ENCODE assay signal across 8 mouse cellular contexts in genomic region chr19:15667889-15668623, GRCm38 (mm10).
DNase-seq lines count a peak whose midpoint lies in the region; ATAC-seq lines count a peak whose summit lies in the region.

No protein-coding gene starts in this region.

- no peaks in the 10 kb centered on the region for H3K9me3 ChIP-seq in heart, embryonic 10.5 days
- no peaks in the 10 kb centered on the region for H3K9me3 ChIP-seq in forebrain, embryonic 13.5 days (replicated peaks)

- H3K27me3 ChIP-seq in heart, embryonic 10.5 days (ENCODE audit: insufficient read depth, poor library complexity, severe bottlenecking), result no peaks in the 10 kb centered on the region
- peaks cover 27% of the 10 kb centered on the region for H3K27me3 ChIP-seq in forebrain, embryonic 13.5 days

- H3K4me1 ChIP-seq in heart, embryonic 10.5 days, result peaks cover 11% of the 10 kb centered on the region
- H3K4me1 ChIP-seq in forebrain, embryonic 13.5 days, result peaks cover 29% of the 10 kb centered on the region

- DNase-seq in heart, adult 9 months (ENCODE audit: low spot score in 2 of 2), result peak; percentile 2 to 10
- no peak for DNase-seq in heart, embryonic 10.5 days (ENCODE audit: low spot score)
- DNase-seq in brain, adult 2 months (ENCODE audit: low read depth, low spot score), result peak; percentile 44
- DNase-seq in kidney, adult 9 months, result peak; percentile 67
- peak; percentile 57 for DNase-seq in neural tube, embryonic 10.5 days (ENCODE audit: extremely low spot score, low spot score)

- no peak overlapping the region for H3K4me3 ChIP-seq in heart, embryonic 10.5 days
- no peak overlapping the region for H3K4me3 ChIP-seq in forebrain, embryonic 13.5 days

- WGBS in heart, embryonic 10.5 days, result 64% methylated on average over 13 of the region's 13 CpGs
- WGBS in forebrain, embryonic 13.5 days, result 24% methylated on average over 13 of the region's 13 CpGs

- H3K4me2 ChIP-seq in forebrain, embryonic 13.5 days, result no peak overlapping the region

- H3K9ac ChIP-seq in forebrain, embryonic 13.5 days, result no peak overlapping the region

- H3K27ac ChIP-seq in heart, embryonic 10.5 days, result no peak overlapping the region
- H3K27ac ChIP-seq in forebrain, embryonic 13.5 days, result peak overlapping the region; percentile 75

- H3K36me3 ChIP-seq in heart, embryonic 10.5 days, result no peaks in the 10 kb centered on the region
- no peaks in the 10 kb centered on the region for H3K36me3 ChIP-seq in forebrain, embryonic 13.5 days (ENCODE audit: poor library complexity, severe bottlenecking)

- ATAC-seq in forebrain, embryonic 13.5 days, result peak; percentile 48; the same call in 1 of the 2 replicates
- ATAC-seq in activated CD4-positive, CD25-positive, alpha-beta regulatory T cell, adult 4 months, result no peak
- ATAC-seq in granulocyte monocyte progenitor cell, adult 5-6 weeks (replicated peaks; ENCODE audit: poor library complexity, severe bottlenecking), result no peak
